Mouse (Mus musculus) spleen, adult 2 months (tissue): ENCODE measurements around the gene Rbfox1.

Experiments used
- CTCF ChIP-seq: fragments of 200-500 bp; IDR thresholded peaks from 2 replicates; pipeline ENCODE4 v1.5.1; 2011; ENCODE audit warnings: mild to moderate bottlenecking, inconsistent platforms; ENCODE audit not compliant: insufficient read depth, insufficient read length, insufficient replicate concordance; ENCODE audit errors: extremely low read depth
- POLR2A ChIP-seq: fragments of 200-500 bp; IDR thresholded peaks from 2 replicates; pipeline ENCODE4 v1.6.1; 2011; ENCODE audit warnings: low read depth, low read length, inconsistent platforms

DNA sequence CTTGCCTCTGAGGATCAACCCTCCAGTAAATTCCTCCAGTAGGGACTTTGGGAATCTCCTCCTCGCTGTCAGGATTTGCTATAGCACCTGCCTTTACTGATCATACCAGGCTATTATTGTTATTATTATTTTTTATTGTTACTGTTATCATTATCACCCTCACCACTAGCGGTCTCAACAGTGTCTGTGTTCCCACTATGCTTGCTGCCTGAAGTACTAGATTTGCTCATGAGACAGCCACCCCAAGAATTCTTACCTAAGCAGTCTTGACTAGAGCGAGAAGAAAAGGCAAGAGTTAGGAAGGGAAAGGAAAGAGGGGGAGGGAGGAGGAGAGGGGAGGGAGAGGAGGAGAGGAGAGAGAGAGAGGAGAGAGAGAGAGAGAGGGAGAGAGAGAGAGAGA, 954.9 kb downstream of the Rbfox1 start:
- TF ChIP-seq POLR2A (no peak), CTCF (no peak)
